9 mouse cellular contexts compared by ENCODE assay signal in the genomic region with DNA sequence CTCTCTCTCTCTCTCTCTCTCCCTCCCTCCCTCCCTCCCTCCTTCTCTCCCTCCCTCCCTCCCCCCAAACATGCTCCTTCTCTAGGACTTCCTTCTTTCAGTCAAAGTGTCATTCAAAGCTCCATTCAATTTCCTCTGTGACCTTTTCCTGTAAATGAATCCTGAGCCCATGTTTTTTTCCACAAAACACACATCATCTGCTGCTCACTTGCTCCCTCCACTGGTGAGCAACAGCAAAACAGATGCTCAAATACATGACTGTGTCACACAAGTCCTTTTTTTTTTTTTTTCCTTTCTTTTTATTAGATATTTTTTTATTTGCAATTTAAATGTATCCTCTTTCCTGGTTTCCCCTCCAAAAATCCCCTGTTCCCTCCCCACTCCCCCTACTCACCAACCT.
A peak's percentile ranks its signal among the peaks of the same experiment; 100 is the strongest.
DNase-seq lines count a peak whose midpoint lies in the region; TF ChIP-seq lines count a peak whose summit lies in the region.
"Had no signal": no experiment of that assay in that cellular context is flagged by ENCODE, and none has a peak within 500 bp of the region (broad histone marks: within the 10 kb centered on the region; RNA-seq: fewer than 3 reads in every experiment).

No protein-coding gene starts in this region.

- no peak for TF ChIP-seq POLR2A in MEL (IDR thresholded peaks at IDR 0.05; ENCODE audit: control insufficient read depth in 1 of 2, insufficient read depth in 1 of 2, low read depth in 1 of 2, low read length in 2 of 2, poor library complexity in 1 of 2)

- no peak overlapping the region for H3K27ac ChIP-seq in MEL (ENCODE audit: control insufficient read depth, low read depth, low read length)
- H3K27ac ChIP-seq in limb, embryonic 10.5 days: no peak overlapping the region
- H3K27ac ChIP-seq: liver, embryonic 13.5 days had no signal

- TF ChIP-seq CTCF in MEL (IDR thresholded peaks at IDR 0.05 in 2 of 3, conservative IDR thresholded peaks at IDR 0.05 in 1 of 3; ENCODE audit: control insufficient read depth in 1 of 3, insufficient read depth in 1 of 3, low read depth in 2 of 3, low read length in 3 of 3, poor library complexity in 1 of 3, severe bottlenecking in 1 of 3): peak; percentile 45 to 60 (median 50)

- H3K4me3 ChIP-seq in MEL (ENCODE audit: control insufficient read depth in 1 of 2, insufficient read depth in 1 of 2, low read depth in 2 of 2, low read length in 2 of 2): no peak overlapping the region
- H3K4me3 ChIP-seq in limb, embryonic 10.5 days: no peak overlapping the region
- H3K4me3 ChIP-seq: liver, embryonic 13.5 days had no signal

- H3K9ac ChIP-seq in MEL (ENCODE audit: control insufficient read depth, low read depth, low read length, poor library complexity, severe bottlenecking): no peak overlapping the region
- H3K9ac ChIP-seq: liver, embryonic 13.5 days had no signal

- no peaks in the 10 kb centered on the region for H3K9me3 ChIP-seq in MEL (replicated peaks; ENCODE audit: insufficient read depth, low read length)
- H3K9me3 ChIP-seq in limb, embryonic 10.5 days (replicated peaks): no peaks in the 10 kb centered on the region
- H3K9me3 ChIP-seq: liver, embryonic 13.5 days had no signal

- peaks cover 0 to 3% of the 10 kb centered on the region in 2 experiments; a peak in 1 of 4 replicates for H3K27me3 ChIP-seq in MEL (ENCODE audit: control insufficient read depth in 1 of 2, insufficient read depth in 2 of 2, low read length in 2 of 2)
- peaks cover 13% of the 10 kb centered on the region; the same call in 1 of the 2 replicates for H3K27me3 ChIP-seq in limb, embryonic 10.5 days (ENCODE audit: low read depth, poor library complexity, severe bottlenecking)
- H3K27me3 ChIP-seq: liver, embryonic 13.5 days had no signal

- peak; percentile 76 to 86 for DNase-seq in cerebellum, postnatal 14 days
- no peak for DNase-seq in cerebellum, adult 11-12 months
- peak; percentile 47 to 58 for DNase-seq in left cerebral cortex, adult 18-20 months (ENCODE audit: low spot score in 2 of 2)
- no peak for DNase-seq in left cerebral cortex, adult 11 months (ENCODE audit: low spot score)
- peak; percentile 28 for DNase-seq in MEL (ENCODE audit: low read depth, low spot score)
- peak; percentile 31 for DNase-seq in embryo, embryonic 11.5 days (ENCODE audit: low read depth, low spot score)
- DNase-seq in limb, embryonic 10.5 days (ENCODE audit: low spot score): peak; percentile 54
- peak; percentile 39 for DNase-seq in thymus, postnatal 4 days
- DNase-seq: liver, embryonic 13.5 days had no signal

- TF ChIP-seq RAD21 in MEL (IDR thresholded peaks at IDR 0.05; ENCODE audit: low read depth, low read length): peak; percentile 54

- TF ChIP-seq EP300 in MEL (IDR thresholded peaks at IDR 0.05; ENCODE audit: low read depth in 1 of 2, low read length in 2 of 2): no peak

- no peaks in the 10 kb centered on the region for H3K4me1 ChIP-seq in MEL (ENCODE audit: control insufficient read depth in 1 of 2, insufficient read depth in 2 of 2, low read length in 2 of 2)
- H3K4me1 ChIP-seq in limb, embryonic 10.5 days: no peaks in the 10 kb centered on the region
- H3K4me1 ChIP-seq: liver, embryonic 13.5 days had no signal

- H3K36me3 ChIP-seq in MEL (ENCODE audit: control insufficient read depth in 1 of 2, insufficient read depth in 2 of 2, low read length in 2 of 2): no peaks in the 10 kb centered on the region
- no peaks in the 10 kb centered on the region for H3K36me3 ChIP-seq in limb, embryonic 10.5 days
- H3K36me3 ChIP-seq: liver, embryonic 13.5 days had no signal

- H3K79me2 ChIP-seq in MEL (ENCODE audit: control insufficient read depth, insufficient read depth, low read length, poor library complexity): no peaks in the 10 kb centered on the region

TF ChIP-seq in MEL, 35 proteins besides CTCF, POLR2A, EP300 and RAD21:
- peak; percentile 67 for TF ChIP-seq SMC3 (IDR thresholded peaks at IDR 0.05; ENCODE audit: low read depth, low read length)
- no peak for TF ChIP-seq ETS1 (IDR thresholded peaks at IDR 0.05; ENCODE audit: low read depth, low read length)
- TF ChIP-seq ZC3H11A (IDR thresholded peaks at IDR 0.05; ENCODE audit: low read depth, low read length): peak; percentile 17; the same call in 1 of the 2 replicates
- TF ChIP-seq SIN3A (IDR thresholded peaks at IDR 0.05; ENCODE audit: low read length): no peak
- peak; percentile 63; the same call in 1 of the 2 replicates for TF ChIP-seq ZNF384 (IDR thresholded peaks at IDR 0.05; ENCODE audit: low read depth, low read length)

Comparison
In these comparisons a context has a peak if more than half of its experiments do, and no peak if none do; other contexts are left out.
1. DNase-seq: peak in cerebellum, postnatal 14 days (2 of 2), left cerebral cortex, adult 18-20 months (2 of 2), MEL (single experiment), embryo, embryonic 11.5 days (single experiment), limb, embryonic 10.5 days (single experiment) and thymus, postnatal 4 days (single experiment); none in cerebellum, adult 11-12 months (single experiment) and left cerebral cortex, adult 11 months (single experiment).